Mouse (Mus musculus) urinary bladder, adult 18-20 months (tissue): Measurements from ENCODE around the gene Smagp.

Source experiments
- DNase-seq, 2 experiments: peaks; one replicate each; pipeline ENCODE4 v3.0.0; 2022; ENCODE audit warnings: low spot score in 2 of 2, mixed read lengths in 2 of 2

Smagp gene

GRCm38 (mm10) chr15:100598287-100598882, 38.4 kb downstream of the Smagp start:
- no peak for DNase-seq

- no peak for DNase-seq
Measured at GRCm38 (mm10) chr15:100592817-100593216, 43.9 kb downstream of the Smagp start.

GRCm38 (mm10) chr15:100590436-100590835, 46.3 kb downstream of the Smagp start:
- DNase-seq, result no peak

- no peak for DNase-seq
Measured at GRCm38 (mm10) chr15:100588297-100588696, 48.4 kb downstream of the Smagp start.

GRCm38 (mm10) chr15:100587166-100587565, 49.6 kb downstream of the Smagp start:
- DNase-seq, result no peak

- no peak for DNase-seq
Measured at GRCm38 (mm10) chr15:100585931-100586330, 50.8 kb downstream of the Smagp start.

- DNase-seq, result no peak
Measured at GRCm38 (mm10) chr15:100580108-100580507, 56.6 kb downstream of the Smagp start.

GRCm38 (mm10) chr15:100577972-100578371, 58.8 kb downstream of the Smagp start:
- DNase-seq, result no peak

GRCm38 (mm10) chr15:100576810-100577209, 59.9 kb downstream of the Smagp start:
- DNase-seq, result no peak

- no peak for DNase-seq
Measured at GRCm38 (mm10) chr15:100576392-100576791, 60.3 kb downstream of the Smagp start.

- DNase-seq, result no peak
Measured at GRCm38 (mm10) chr15:100575366-100575765, 61.4 kb downstream of the Smagp start.

- DNase-seq, result no peak
Measured at GRCm38 (mm10) chr15:100574378-100574777, 62.4 kb downstream of the Smagp start.

- DNase-seq, result no peak
Measured at GRCm38 (mm10) chr15:100573946-100574345, 62.8 kb downstream of the Smagp start.
